Mouse (Mus musculus) kidney, embryonic 14.5 days (tissue): ENCODE results near the gene Zswim3. TPM values are rescaled to one million over a fixed set of nuclear protein-coding genes. Genes with fewer than 3 reads are reported as not detected.

ENCODE experiments used
- ATAC-seq: fragments of 200-750 bp; cut with Nextera tagmentation; 2 replicates; pipeline ENCODE4 v1.8.0; 2017; ENCODE audit warnings: moderate number of reproducible peaks, mild to moderate bottlenecking, moderate TSS enrichment, moderate library complexity; ENCODE audit not compliant: low FRiP score, low TSS enrichment
- H3K27ac ChIP-seq: fragments of 300-500 bp; sonication (generic); 2 replicates; pipeline ENCODE4 v1.5.1; 2014; ENCODE audit warnings: low read depth, mild to moderate bottlenecking, low read length, moderate library complexity, mixed read lengths
- H3K27me3 ChIP-seq: fragments of 300-500 bp; sonication (generic); 2 replicates; pipeline ENCODE4 v1.6.1; 2014; ENCODE audit warnings: mild to moderate bottlenecking, low read length; ENCODE audit not compliant: control insufficient read depth, insufficient read depth
- H3K36me3 ChIP-seq: fragments of 300-500 bp; sonication (generic); 2 replicates; pipeline ENCODE4 v1.6.1; 2014; ENCODE audit warnings: low read length, mixed read lengths; ENCODE audit not compliant: control insufficient read depth, insufficient read depth
- H3K4me1 ChIP-seq: fragments of 300-500 bp; sonication (generic); 2 replicates; pipeline ENCODE4 v1.6.1; 2014; ENCODE audit warnings: low read length, mixed read lengths; ENCODE audit not compliant: control insufficient read depth, insufficient read depth
- H3K4me2 ChIP-seq: fragments of 300-500 bp; sonication (generic); replicated peaks from 2 replicates; pipeline ENCODE4 v1.6.1; 2014; ENCODE audit warnings: low read depth, mild to moderate bottlenecking, low read length
- H3K4me3 ChIP-seq: fragments of 300-500 bp; sonication (generic); 2 replicates; pipeline ENCODE4 v1.5.1; 2014; ENCODE audit warnings: mild to moderate bottlenecking, low read length
- H3K9ac ChIP-seq: fragments of 300-500 bp; sonication (generic); 2 replicates; pipeline ENCODE4 v1.6.1; 2014; ENCODE audit warnings: low read depth, mild to moderate bottlenecking, low read length, moderate library complexity
- H3K9me3 ChIP-seq: fragments of 300-500 bp; sonication (generic); 2 replicates; pipeline ENCODE4 v1.6.1; 2016; ENCODE audit warnings: low read length; ENCODE audit not compliant: control insufficient read depth
- WGBS: fragments of 180-500 bp; shearing (Covaris S2); extraction: QIAGEN DNeasy Blood & Tissue Kit; methylation state at CpG from one replicate; pipeline ENCODE4 v1.1.7; 2014; 5-methylcytosine and 5-hydroxymethylcytosine counted together
- polyA plus RNA-seq: library from polyadenylated mRNA; unstranded; fragments of >200 nt; fragmentation: Nextera tagmentation; extraction: Ambion mirVana; gene quantifications from 2 replicates; pipeline ENCODE4 v1.2.1, GENCODE M21; 2014

The Zswim3 gene
- polyA plus RNA-seq, 1 experiment from 2014 or later: 9.0 TPM

GRCm38 (mm10) chr2:164827146-164827850, 22.4 kb downstream of the Zswim3 start:
- H3K4me1 ChIP-seq: peaks cover 9% of the 10 kb centered on the region
- H3K27ac ChIP-seq: no peak overlapping the region
- no peaks in the 10 kb centered on the region for H3K9me3 ChIP-seq
- no peak for ATAC-seq
- H3K27me3 ChIP-seq: no peaks in the 10 kb centered on the region
- H3K36me3 ChIP-seq: peaks cover 38% of the 10 kb centered on the region
- no peak overlapping the region for H3K4me2 ChIP-seq
- H3K4me3 ChIP-seq: no peak overlapping the region
- H3K9ac ChIP-seq: no peak overlapping the region
- WGBS: 93% methylated on average over 16 of the region's 16 CpGs

- Histone ChIP-seq H3K27me3 (no peaks in the 10 kb centered on the region), H3K4me2 (no peak within 1 kb of the TSS), H3K4me1 (peaks cover 10% of the 10 kb centered on the region), H3K9ac (no peak within 1 kb of the TSS), H3K36me3 (peaks cover 38% of the 10 kb centered on the region), H3K9me3 (no peaks in the 10 kb centered on the region), H3K4me3 (no peak within 1 kb of the TSS), H3K27ac (no peak within 1 kb of the TSS)
- 87% methylated on average over 6 of the region's 6 CpGs for WGBS
- ATAC-seq: no peak
Measured at GRCm38 (mm10) chr2:164828437-164828836, 23.5 kb downstream of the Zswim3 start, which contains the start of gene Spata25. Gene Spata25, minus strand, starts transcription at chr2:164828537.

- H3K9ac ChIP-seq: no peak overlapping the region
- no peak for ATAC-seq
- H3K4me1 ChIP-seq: peaks cover 4% of the 10 kb centered on the region; the same call in 1 of the 2 replicates
- no peaks in the 10 kb centered on the region for H3K9me3 ChIP-seq
- no peak overlapping the region for H3K4me2 ChIP-seq
- 96% methylated on average over 1 of the region's 1 CpGs for WGBS
- H3K4me3 ChIP-seq: no peak overlapping the region
- H3K36me3 ChIP-seq: peaks cover 38% of the 10 kb centered on the region
- H3K27me3 ChIP-seq: no peaks in the 10 kb centered on the region
- H3K27ac ChIP-seq: no peak overlapping the region
Measured at GRCm38 (mm10) chr2:164829090-164829489, 24.2 kb downstream of the Zswim3 start.

- WGBS: 74% methylated on average over 10 of the region's 10 CpGs
- no peak overlapping the region for H3K4me3 ChIP-seq
- H3K9me3 ChIP-seq: no peaks in the 10 kb centered on the region
- H3K27ac ChIP-seq: no peak overlapping the region
- peaks cover 29% of the 10 kb centered on the region for H3K36me3 ChIP-seq
- ATAC-seq: no peak
- no peak overlapping the region for H3K9ac ChIP-seq
- peaks cover 11% of the 10 kb centered on the region for H3K4me1 ChIP-seq
- H3K27me3 ChIP-seq: no peaks in the 10 kb centered on the region
- H3K4me2 ChIP-seq: no peak overlapping the region
Measured at GRCm38 (mm10) chr2:164831029-164831428, 26.1 kb downstream of the Zswim3 start.

GRCm38 (mm10) chr2:164832032-164832747, 27.3 kb downstream of the Zswim3 start:
- H3K27ac ChIP-seq: no peak overlapping the region
- no peaks in the 10 kb centered on the region for H3K27me3 ChIP-seq
- H3K4me1 ChIP-seq: peaks cover 11% of the 10 kb centered on the region
- H3K36me3 ChIP-seq: peaks cover 28% of the 10 kb centered on the region
- peak overlapping the region; percentile 63 for H3K4me3 ChIP-seq
- no peak for ATAC-seq
- peak overlapping the region; percentile 63 for H3K9ac ChIP-seq
- 66% methylated on average over 16 of the region's 16 CpGs for WGBS
- peak overlapping the region; percentile 95 for H3K4me2 ChIP-seq
- H3K9me3 ChIP-seq: no peaks in the 10 kb centered on the region

GRCm38 (mm10) chr2:164832748-164833301, 27.9 kb downstream of the Zswim3 start, which contains the start of gene Ctsa:
Gene Ctsa, plus strand, starts transcription at chr2:164832873.
- H3K27me3 ChIP-seq: no peaks in the 10 kb centered on the region
- under 1% methylated on average over 35 of the region's 35 CpGs for WGBS
- H3K4me3 ChIP-seq: peak within 1 kb of the TSS; percentile 63
- no peaks in the 10 kb centered on the region for H3K9me3 ChIP-seq
- peaks cover 11% of the 10 kb centered on the region for H3K4me1 ChIP-seq
- H3K36me3 ChIP-seq: peaks cover 23% of the 10 kb centered on the region
- peak within 1 kb of the TSS; percentile 83 for H3K27ac ChIP-seq
- peak; percentile 75 for ATAC-seq
- H3K4me2 ChIP-seq: peak within 1 kb of the TSS; percentile 95
- peak within 1 kb of the TSS; percentile 63 for H3K9ac ChIP-seq

- WGBS: under 1% methylated on average over 31 of the region's 31 CpGs
- ATAC-seq: peak; percentile 68
Measured at GRCm38 (mm10) chr2:164833314-164833959, 28.5 kb downstream of the Zswim3 start, which contains the start of gene Neurl2. Gene Neurl2, minus strand, starts transcription at chr2:164833456.

GRCm38 (mm10) chr2:164834531-164834930, 29.6 kb downstream of the Zswim3 start:
- Histone ChIP-seq H3K9ac (peak overlapping the region; percentile 63), H3K4me2 (peak overlapping the region; percentile 95), H3K27me3 (no peaks in the 10 kb centered on the region), H3K9me3 (no peaks in the 10 kb centered on the region), H3K4me1 (peaks cover 11% of the 10 kb centered on the region), H3K27ac (no peak overlapping the region), H3K36me3 (peaks cover 35% of the 10 kb centered on the region), H3K4me3 (peak overlapping the region; percentile 63)
- ATAC-seq: no peak
- WGBS: 41% methylated on average over 8 of the region's 8 CpGs

More at GRCm38 (mm10) chr2:164833314-164833959, 28.5 kb downstream of the Zswim3 start, which contains the start of gene Neurl2:
- peak within 1 kb of the TSS; percentile 63 for H3K4me3 ChIP-seq
- peak within 1 kb of the TSS; percentile 95 for H3K4me2 ChIP-seq
- H3K27me3 ChIP-seq: no peaks in the 10 kb centered on the region
- no peaks in the 10 kb centered on the region for H3K9me3 ChIP-seq
- H3K36me3 ChIP-seq: peaks cover 27% of the 10 kb centered on the region
- H3K27ac ChIP-seq: peak within 1 kb of the TSS; percentile 83
- H3K4me1 ChIP-seq: peaks cover 11% of the 10 kb centered on the region
- peak within 1 kb of the TSS; percentile 63 for H3K9ac ChIP-seq
